Mouse (Mus musculus): ENCODE measurements around the gene Hmgcl.

Hmgcl gene

GRCm38 (mm10) chr4:135961709-135962108 lies 15.5 kb downstream of the Hmgcl start:
- POLR2A ChIA-PET: interaction anchor here in 2 of 4 experiments (1.1 to 8.8 kb wide), 8 partner anchors 11 to 92 kb away, joined by 3 to 71 read pairs (median 20); partner anchors contain the start of genes Lypla2 (in 2 of the 2), Rpl11 (in 2 of the 2), Hmgcl (in 1 of the 2) and Pithd1 (in 1 of the 2)
- CTCF ChIA-PET: interaction anchor here in 2 of 4 experiments (1.2 to 2.9 kb wide), 4 partner anchors 10 to 253 kb away, joined by 3 to 15 read pairs (median 6); no protein-coding TSS in a partner anchor

DNA sequence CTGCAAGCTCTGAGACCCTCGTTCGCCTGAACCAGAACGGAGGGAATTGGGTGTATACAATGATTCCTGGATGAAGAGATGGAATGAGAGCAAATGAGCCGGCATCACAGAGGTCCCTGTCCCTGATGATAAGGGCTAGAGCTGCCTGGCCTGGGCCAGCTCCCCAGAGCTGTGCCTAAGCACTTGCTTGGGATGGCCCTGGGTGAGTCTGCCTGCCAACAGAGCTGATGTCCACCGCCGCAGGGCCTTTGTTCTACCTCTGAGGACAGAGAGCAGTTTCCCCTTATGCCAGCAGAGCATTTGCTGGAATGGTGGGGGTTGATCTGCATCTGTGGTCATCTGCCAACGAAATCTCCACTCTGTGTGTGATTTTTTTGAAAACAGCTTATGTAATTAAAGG lies 15.9 kb downstream of the Hmgcl start:
- POLR2A ChIA-PET: interaction anchor here in 3 of 4 experiments (0.6 to 8.8 kb wide), 21 partner anchors 9 to 227 kb away, joined by 3 to 71 read pairs (median 6); partner anchors contain the start of genes Hmgcl (in 2 of the 3), Lypla2 (in 2 of the 3), Pithd1 (in 2 of the 3) and Rpl11 (in 2 of the 3)
- CTCF ChIA-PET: interaction anchor here in 2 of 4 experiments (1.2 to 2.9 kb wide), 5 partner anchors 8 to 253 kb away, joined by 3 to 15 read pairs (median 6); partner anchors contain the start of gene Pithd1 (in 1 of the 2)

- ChIA-PET CTCF (interaction anchor here in 3 of 4 experiments (0.6 to 2.2 kb wide), 10 partner anchors 9 to 1714 kb away, joined by 3 to 10 read pairs (median 5); partner anchors contain the start of genes Fuca1 (in 1 of the 3) and Pithd1 (in 1 of the 3)), POLR2A (interaction anchor here (0.6 to 8.8 kb wide), 37 partner anchors 9 to 284 kb away, joined by 3 to 71 read pairs (median 5); partner anchors contain the start of genes Lypla2 (in 4 of the 4), Rpl11 (in 3 of the 4), Hmgcl (in 2 of the 4) and Pithd1 (in 2 of the 4))
Observed at GRCm38 (mm10) chr4:135962946-135963345, 16.7 kb downstream of the Hmgcl start.

DNA sequence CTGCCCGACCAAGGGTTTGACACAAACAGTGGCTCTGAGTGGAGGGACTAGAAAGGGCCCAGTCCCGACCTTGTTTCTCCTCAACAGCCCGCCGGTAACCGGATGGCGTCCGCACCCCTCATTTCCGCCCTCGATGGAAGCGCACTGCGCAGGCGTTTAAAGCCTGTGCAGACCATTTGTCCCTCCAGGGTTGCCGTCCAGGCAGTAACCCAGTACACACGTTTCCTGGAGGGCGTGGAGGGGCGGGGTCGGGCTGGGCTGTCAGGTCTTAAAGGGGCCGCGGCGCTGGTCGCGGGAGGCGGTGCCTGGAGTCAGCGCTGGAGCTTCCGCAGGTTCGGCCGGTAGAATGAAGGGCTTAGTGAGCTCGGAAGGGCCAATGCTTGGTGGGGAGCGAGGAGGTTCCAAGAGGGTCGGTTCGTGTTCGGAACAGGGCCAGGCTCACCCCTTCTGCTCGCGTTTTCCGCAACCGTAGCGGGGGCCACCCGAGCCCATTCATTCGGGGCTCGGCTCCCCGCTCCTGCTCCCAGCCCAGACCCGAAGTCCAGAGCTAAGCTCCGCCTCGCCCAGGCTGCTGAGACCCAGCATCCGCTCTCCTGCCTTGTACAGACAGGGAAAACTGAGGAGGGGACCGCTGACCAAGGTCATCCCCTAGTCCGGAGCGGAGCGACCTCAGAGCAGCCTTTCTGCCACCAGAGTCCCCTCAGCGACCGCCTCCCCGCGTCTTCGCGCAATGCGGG lies 17.4 kb downstream of the Hmgcl start, which contains the start of gene Gale:
TSS of gene Gale (plus strand) at position 271 of the 737 bp plus-strand sequence.
- POLR2A ChIA-PET: interaction anchor here (0.6 to 8.8 kb wide), 50 partner anchors 9 to 337 kb away, joined by 3 to 71 read pairs (median 4); partner anchors contain the start of genes Lypla2 (in 4 of the 4), Rpl11 (in 3 of the 4), Hmgcl (in 2 of the 4) and Pithd1 (in 2 of the 4)
- CTCF ChIA-PET: interaction anchor here in 3 of 4 experiments (0.6 to 2.2 kb wide), 16 partner anchors 9 to 1715 kb away, joined by 3 to 10 read pairs (median 4); partner anchors contain the start of genes Fuca1 (in 1 of the 3) and Pithd1 (in 1 of the 3)

- ChIA-PET POLR2A (interaction anchor here in 3 of 4 experiments (0.6 to 8.8 kb wide), 34 partner anchors 8 to 337 kb away, joined by 3 to 71 read pairs (median 4); partner anchors contain the start of genes Lypla2 (in 3 of the 3), Hmgcl (in 2 of the 3), Pithd1 (in 2 of the 3) and Rpl11 (in 2 of the 3)), CTCF (interaction anchor here in 3 of 4 experiments (0.5 to 2.2 kb wide), 7 partner anchors 8 to 183 kb away, joined by 3 to 10 read pairs (median 3); partner anchors contain the start of genes Fuca1 (in 1 of the 3) and Pithd1 (in 1 of the 3))
Observed at GRCm38 (mm10) chr4:135964426-135964825, 18.2 kb downstream of the Hmgcl start.

DNA sequence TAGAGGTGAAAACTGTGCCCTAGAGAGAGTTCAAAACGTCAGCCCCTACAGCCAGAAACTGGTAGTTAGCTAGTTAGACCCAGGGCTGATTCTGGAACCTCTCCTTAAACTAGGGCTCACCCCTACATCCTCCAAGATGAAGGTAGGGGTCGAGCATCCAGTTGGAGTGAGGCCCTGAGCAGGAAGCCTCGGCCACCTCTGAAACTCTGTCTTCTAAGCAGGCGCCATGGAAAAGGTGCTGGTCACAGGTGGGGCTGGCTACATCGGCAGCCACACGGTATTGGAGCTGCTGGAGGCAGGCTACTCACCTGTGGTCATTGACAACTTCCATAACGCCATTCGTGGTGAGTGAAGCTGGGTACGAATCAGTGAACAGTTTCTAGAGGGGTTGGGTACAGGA lies 18.9 kb downstream of the Hmgcl start:
- ChIA-PET POLR2A (interaction anchor here in 2 of 4 experiments (1.2 to 8.8 kb wide), 7 partner anchors 8 to 83 kb away, joined by 4 to 71 read pairs (median 5); partner anchors contain the start of genes Hmgcl (in 1 of the 2), Lypla2 (in 1 of the 2) and Pithd1 (in 1 of the 2)), CTCF (interaction anchor here in 2 of 4 experiments (0.5 to 1.8 kb wide), 3 partner anchors 21 to 183 kb away, joined by 3 to 10 read pairs (median 3); partner anchors contain the start of gene Fuca1 (in 1 of the 2))

- CTCF ChIA-PET: interaction anchor here in 2 of 4 experiments (0.6 to 1.4 kb wide), 2 partner anchors 10 to 20 kb away, joined by 3 read pairs; no protein-coding TSS in a partner anchor
Observed at GRCm38 (mm10) chr4:135966283-135966682, 20.0 kb downstream of the Hmgcl start.

DNA sequence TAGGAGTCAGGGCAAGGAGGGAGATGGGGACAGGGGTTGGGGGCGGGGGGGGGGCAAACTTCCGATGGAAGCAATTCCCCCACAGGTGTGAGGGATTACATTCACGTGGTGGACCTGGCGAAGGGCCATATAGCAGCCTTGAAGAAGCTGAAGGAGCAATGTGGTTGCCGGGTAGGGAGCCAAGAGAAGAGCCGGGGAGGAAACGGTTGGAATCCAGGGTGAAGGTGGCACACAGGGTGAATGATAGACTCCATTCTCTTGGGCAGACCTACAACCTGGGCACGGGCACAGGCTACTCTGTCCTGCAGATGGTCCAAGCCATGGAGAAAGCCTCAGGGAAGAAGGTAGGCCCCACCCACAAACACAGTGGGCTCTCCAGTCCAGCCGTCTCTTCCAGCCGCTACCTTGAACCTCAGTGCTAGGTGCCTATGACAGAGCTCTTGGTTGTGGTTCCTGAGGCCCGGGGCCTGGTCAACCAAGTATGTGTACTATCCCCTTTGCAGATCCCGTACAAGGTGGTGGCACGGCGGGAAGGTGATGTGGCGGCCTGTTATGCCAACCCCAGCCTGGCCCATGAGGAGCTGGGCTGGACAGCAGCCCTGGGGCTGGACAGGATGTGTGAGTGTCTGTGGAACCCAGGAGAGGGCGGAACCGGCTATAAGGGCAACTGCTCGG lies 21.0 kb downstream of the Hmgcl start:
- ChIA-PET CTCF (interaction anchor here in 1 of 4 experiments (0.7 kb wide), 1 partner anchor 15 kb away, joined by 3 read pairs; no protein-coding TSS in a partner anchor), POLR2A (interaction anchor here in 3 of 4 experiments (0.6 to 2.2 kb wide), 7 partner anchors 12 to 646 kb away, joined by 3 to 7 read pairs (median 4); partner anchors contain the start of genes Rpl11 (in 2 of the 3) and Pithd1 (in 1 of the 3))

More at GRCm38 (mm10) chr4:135966283-135966682, 20.0 kb downstream of the Hmgcl start:
- POLR2A ChIA-PET: interaction anchor here in 3 of 4 experiments (0.5 to 8.8 kb wide), 8 partner anchors 11 to 689 kb away, joined by 3 to 71 read pairs (median 4); partner anchors contain the start of genes Hmgcl (in 1 of the 3) and Pithd1 (in 1 of the 3)

DNA sequence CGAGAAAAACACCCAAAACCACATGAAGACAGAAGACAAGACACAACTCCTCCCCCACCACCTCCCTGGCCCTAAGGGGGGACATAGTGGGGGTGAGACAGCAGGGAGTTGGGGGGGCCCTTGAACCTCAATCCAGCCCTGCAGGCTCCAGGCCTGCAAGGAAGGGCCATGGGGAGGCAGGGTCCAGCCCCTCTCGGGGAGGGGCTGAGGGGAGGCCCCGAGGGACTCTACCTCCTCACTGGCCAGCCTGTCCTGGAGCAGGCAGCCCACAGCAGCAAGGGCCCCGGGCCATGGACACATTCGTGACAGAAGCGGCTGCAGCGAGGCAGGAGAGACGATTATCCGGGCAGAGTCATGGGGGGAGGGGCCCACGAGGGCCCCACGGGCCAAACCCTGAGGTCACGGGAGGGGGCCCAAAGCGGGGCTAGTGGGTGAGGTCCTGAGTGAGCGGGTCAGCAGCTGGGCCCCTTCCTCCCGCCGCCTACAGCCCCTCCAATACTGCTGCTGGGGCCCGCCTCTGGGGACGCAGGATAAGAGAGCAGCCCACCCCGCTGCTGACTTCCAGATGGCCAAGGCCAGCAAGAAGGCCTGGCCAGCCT lies 22.1 kb downstream of the Hmgcl start:
- ChIA-PET CTCF (interaction anchor here in 2 of 4 experiments (0.5 to 0.8 kb wide), 2 partner anchors 14 to 48 kb away, joined by 3 read pairs; partner anchors contain the start of gene Fuca1 (in 1 of the 2)), POLR2A (interaction anchor here in 3 of 4 experiments (0.6 to 2.2 kb wide), 10 partner anchors 18 to 85 kb away, joined by 3 to 7 read pairs (median 4); partner anchors contain the start of genes Rpl11 (in 2 of the 3) and Pithd1 (in 1 of the 3))

DNA sequence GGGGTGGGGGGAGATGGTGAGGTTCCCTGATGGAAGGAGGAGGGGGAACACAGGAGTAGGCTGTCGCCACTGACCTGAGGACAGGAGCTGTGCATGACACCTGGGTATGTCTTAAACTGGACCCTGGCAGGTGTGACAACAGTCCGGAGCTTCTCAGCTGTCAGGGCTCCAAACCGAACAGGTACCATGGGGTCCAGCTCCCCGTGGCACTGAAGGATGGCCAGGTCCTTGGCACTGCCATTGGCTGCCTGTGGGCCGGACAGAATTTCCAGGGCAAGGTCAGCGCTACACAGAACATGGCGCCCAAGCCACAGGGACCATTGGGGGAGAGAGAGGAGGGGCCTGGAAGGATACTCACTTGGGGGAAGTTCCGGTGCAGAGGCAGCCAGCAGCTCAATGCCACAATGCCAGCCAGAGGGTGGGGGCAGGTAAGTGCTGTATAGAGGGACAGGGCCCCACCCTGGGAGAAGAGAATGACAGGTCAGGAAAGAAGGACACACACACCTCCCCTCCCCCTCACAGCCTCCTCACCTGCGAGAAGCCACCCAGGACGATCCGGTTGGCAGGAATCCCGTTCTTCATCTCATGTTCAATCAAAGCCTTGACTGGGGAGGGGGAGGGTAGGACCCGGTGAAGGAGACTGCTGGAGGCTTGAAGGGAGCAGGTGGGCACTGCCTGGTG lies 23.0 kb downstream of the Hmgcl start:
- ChIA-PET POLR2A (interaction anchor here in 3 of 4 experiments (0.6 to 8.1 kb wide), 12 partner anchors 17 to 415 kb away, joined by 3 to 78 read pairs (median 4); partner anchors contain the start of genes Pithd1 (in 2 of the 3), Rpl11 (in 2 of the 3) and Cnr2 (in 1 of the 3)), CTCF (interaction anchor here in 1 of 4 experiments (0.8 kb wide), 1 partner anchor 49 kb away, joined by 3 read pairs; the partner anchor contains the start of gene Fuca1)

DNA sequence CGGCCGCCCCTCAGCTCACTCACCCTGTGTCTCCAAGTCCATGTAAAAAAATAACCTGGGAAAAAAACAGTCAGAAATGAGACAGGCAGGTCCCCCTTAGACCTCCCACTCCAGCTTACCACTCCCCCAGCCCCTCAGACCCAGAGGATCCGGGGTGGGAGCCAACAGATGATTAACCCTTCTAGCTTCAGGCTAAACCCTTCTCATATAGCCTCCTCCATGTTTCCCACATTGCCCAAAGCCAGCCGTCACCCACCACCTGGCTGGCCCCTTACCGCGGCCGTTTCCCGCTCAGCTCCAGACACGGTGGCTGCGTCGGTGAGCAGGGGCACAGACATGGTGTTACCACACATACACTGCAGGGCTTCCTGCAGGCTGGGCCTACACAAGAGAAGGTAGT lies 24.3 kb downstream of the Hmgcl start:
- ChIA-PET CTCF (interaction anchor here in 1 of 4 experiments (0.8 kb wide), 1 partner anchor 50 kb away, joined by 3 read pairs; the partner anchor contains the start of gene Fuca1), POLR2A (interaction anchor here (0.5 to 8.1 kb wide), 8 partner anchors 9 to 144 kb away, joined by 3 to 78 read pairs (median 4); partner anchors contain the start of genes Pithd1 (in 3 of the 4) and Rpl11 (in 1 of the 4))

GRCm38 (mm10) chr4:135971805-135972555 lies 25.7 kb downstream of the Hmgcl start:
- ChIA-PET CTCF (interaction anchor here (0.6 to 1.2 kb wide), 10 partner anchors 8 to 314 kb away, joined by 3 to 7 read pairs (median 3); partner anchors contain the start of genes Pithd1 (in 1 of the 4) and Rpl11 (in 1 of the 4)), POLR2A (interaction anchor here (0.7 to 8.1 kb wide), 23 partner anchors 8 to 634 kb away, joined by 3 to 78 read pairs (median 5); partner anchors contain the start of genes Gale (in 4 of the 4), Pithd1 (in 3 of the 4), E2f2 (in 1 of the 4) and Rpl11 (in 1 of the 4))

DNA sequence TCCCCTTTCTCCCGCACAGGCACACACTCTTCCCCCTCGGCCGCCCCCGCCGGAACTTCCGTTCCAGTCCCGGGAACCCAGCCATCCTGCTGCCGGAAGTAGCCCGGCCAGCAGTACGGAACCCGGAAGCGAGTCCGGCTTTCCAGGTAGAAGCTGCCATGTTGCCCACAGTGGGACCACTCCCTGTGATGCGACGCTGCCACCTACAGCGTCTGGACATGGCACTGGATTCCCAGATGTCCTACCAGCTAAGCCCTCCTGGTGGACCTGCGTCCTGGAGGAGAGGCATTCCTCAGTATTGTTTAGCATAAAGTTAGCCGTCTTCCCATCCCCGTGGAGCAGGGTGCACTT lies 26.3 kb downstream of the Hmgcl start, which contains the start of gene Lypla2:
TSS of gene Lypla2 (minus strand) at position 71 of the 351 bp plus-strand sequence.
- POLR2A ChIA-PET: interaction anchor here (0.7 to 8.1 kb wide), 21 partner anchors 8 to 633 kb away, joined by 3 to 78 read pairs (median 5); partner anchors contain the start of genes Gale (in 4 of the 4) and Pithd1 (in 3 of the 4)
- CTCF ChIA-PET: interaction anchor here (0.6 to 1.7 kb wide), 6 partner anchors 8 to 679 kb away, joined by 3 to 7 read pairs (median 3); partner anchors contain the start of genes Gale (in 1 of the 4) and Pithd1 (in 1 of the 4)

Measured in embryonic stem cell, embryonic (primary cell).